Mouse (Mus musculus) kidney, embryonic 14.5 days (tissue): ENCODE measurements around the gene Fip1l1. TPM values are rescaled to one million over a fixed set of nuclear protein-coding genes. Genes with fewer than 3 reads are reported as not detected.

ENCODE experiments used
- ATAC-seq: fragments of 200-750 bp; cut with Nextera tagmentation; 2 replicates; pipeline ENCODE4 v1.8.0; 2017; ENCODE audit warnings: moderate number of reproducible peaks, mild to moderate bottlenecking, moderate TSS enrichment, moderate library complexity; ENCODE audit not compliant: low FRiP score, low TSS enrichment
- H3K27ac ChIP-seq: fragments of 300-500 bp; sonication (generic); 2 replicates; pipeline ENCODE4 v1.5.1; 2014; ENCODE audit warnings: low read depth, mild to moderate bottlenecking, low read length, moderate library complexity, mixed read lengths
- H3K27me3 ChIP-seq: fragments of 300-500 bp; sonication (generic); 2 replicates; pipeline ENCODE4 v1.6.1; 2014; ENCODE audit warnings: mild to moderate bottlenecking, low read length; ENCODE audit not compliant: control insufficient read depth, insufficient read depth
- H3K36me3 ChIP-seq: fragments of 300-500 bp; sonication (generic); 2 replicates; pipeline ENCODE4 v1.6.1; 2014; ENCODE audit warnings: low read length, mixed read lengths; ENCODE audit not compliant: control insufficient read depth, insufficient read depth
- H3K4me1 ChIP-seq: fragments of 300-500 bp; sonication (generic); 2 replicates; pipeline ENCODE4 v1.6.1; 2014; ENCODE audit warnings: low read length, mixed read lengths; ENCODE audit not compliant: control insufficient read depth, insufficient read depth
- H3K4me2 ChIP-seq: fragments of 300-500 bp; sonication (generic); replicated peaks from 2 replicates; pipeline ENCODE4 v1.6.1; 2014; ENCODE audit warnings: low read depth, mild to moderate bottlenecking, low read length
- H3K4me3 ChIP-seq: fragments of 300-500 bp; sonication (generic); 2 replicates; pipeline ENCODE4 v1.5.1; 2014; ENCODE audit warnings: mild to moderate bottlenecking, low read length
- H3K9ac ChIP-seq: fragments of 300-500 bp; sonication (generic); 2 replicates; pipeline ENCODE4 v1.6.1; 2014; ENCODE audit warnings: low read depth, mild to moderate bottlenecking, low read length, moderate library complexity
- H3K9me3 ChIP-seq: fragments of 300-500 bp; sonication (generic); 2 replicates; pipeline ENCODE4 v1.6.1; 2016; ENCODE audit warnings: low read length; ENCODE audit not compliant: control insufficient read depth
- WGBS: fragments of 180-500 bp; shearing (Covaris S2); extraction: QIAGEN DNeasy Blood & Tissue Kit; methylation state at CpG from one replicate; pipeline ENCODE4 v1.1.7; 2014; 5-methylcytosine and 5-hydroxymethylcytosine counted together
- polyA plus RNA-seq: library from polyadenylated mRNA; unstranded; fragments of >200 nt; fragmentation: Nextera tagmentation; extraction: Ambion mirVana; gene quantifications from 2 replicates; pipeline ENCODE4 v1.2.1, GENCODE M21; 2014

The Fip1l1 gene
- polyA plus RNA-seq, 1 experiment from 2014 or later, result 110 TPM

GRCm38 (mm10) chr5:74602371-74602770 is 67.1 kb downstream of the Fip1l1 start:
- Histone ChIP-seq H3K9ac (no peak overlapping the region), H3K4me2 (no peak overlapping the region), H3K4me1 (no peaks in the 10 kb centered on the region; the same call in 1 of the 2 replicates), H3K4me3 (no peak overlapping the region), H3K27ac (no peak overlapping the region), H3K36me3 (peaks cover 14% of the 10 kb centered on the region; the same call in 1 of the 2 replicates), H3K27me3 (no peaks in the 10 kb centered on the region), H3K9me3 (no peaks in the 10 kb centered on the region)
- ATAC-seq, result no peak
- WGBS, result 62% methylated on average over 10 of the region's 10 CpGs

- Histone ChIP-seq H3K9ac (no peak overlapping the region), H3K4me1 (no peaks in the 10 kb centered on the region; the same call in 1 of the 2 replicates), H3K36me3 (peaks cover 9% of the 10 kb centered on the region; the same call in 1 of the 2 replicates), H3K4me3 (no peak overlapping the region), H3K9me3 (no peaks in the 10 kb centered on the region), H3K27ac (no peak overlapping the region), H3K4me2 (no peak overlapping the region), H3K27me3 (no peaks in the 10 kb centered on the region)
- ATAC-seq, result no peak
- WGBS, result 80% methylated on average over 4 of the region's 4 CpGs
These were observed 68.1 kb downstream of the Fip1l1 start for GRCm38 (mm10) chr5:74603306-74603705.

- no peak overlapping the region for H3K4me3 ChIP-seq
- no peak overlapping the region for H3K27ac ChIP-seq
- no peak overlapping the region for H3K4me2 ChIP-seq
- H3K4me1 ChIP-seq, result no peaks in the 10 kb centered on the region; the same call in 1 of the 2 replicates
- no peaks in the 10 kb centered on the region for H3K27me3 ChIP-seq
- no peak overlapping the region for H3K9ac ChIP-seq
- no peaks in the 10 kb centered on the region for H3K9me3 ChIP-seq
- no peak for ATAC-seq
- H3K36me3 ChIP-seq, result no peaks in the 10 kb centered on the region
- WGBS, result 87% methylated on average over 8 of the region's 8 CpGs
These were observed 71.0 kb downstream of the Fip1l1 start for GRCm38 (mm10) chr5:74606213-74606612.

GRCm38 (mm10) chr5:74610511-74610910 is 75.3 kb downstream of the Fip1l1 start:
- no peaks in the 10 kb centered on the region for H3K9me3 ChIP-seq
- no peak overlapping the region for H3K27ac ChIP-seq
- WGBS, result 74% methylated on average over 10 of the region's 10 CpGs
- no peaks in the 10 kb centered on the region for H3K36me3 ChIP-seq
- no peak overlapping the region for H3K9ac ChIP-seq
- no peak for ATAC-seq
- H3K4me3 ChIP-seq, result no peak overlapping the region
- H3K4me1 ChIP-seq, result no peaks in the 10 kb centered on the region
- no peak overlapping the region for H3K4me2 ChIP-seq
- no peaks in the 10 kb centered on the region for H3K27me3 ChIP-seq

- ATAC-seq, result no peak
- Histone ChIP-seq H3K27ac (no peak overlapping the region), H3K4me1 (no peaks in the 10 kb centered on the region), H3K9ac (no peak overlapping the region), H3K4me2 (no peak overlapping the region), H3K4me3 (no peak overlapping the region), H3K27me3 (no peaks in the 10 kb centered on the region), H3K36me3 (no peaks in the 10 kb centered on the region), H3K9me3 (no peaks in the 10 kb centered on the region)
- 91% methylated on average over 5 of the region's 5 CpGs for WGBS
These were observed 77.5 kb downstream of the Fip1l1 start for GRCm38 (mm10) chr5:74612713-74613112.

- Histone ChIP-seq H3K27me3 (no peaks in the 10 kb centered on the region), H3K4me1 (no peaks in the 10 kb centered on the region), H3K27ac (no peak overlapping the region), H3K9ac (no peak overlapping the region), H3K9me3 (no peaks in the 10 kb centered on the region), H3K4me2 (no peak overlapping the region), H3K4me3 (no peak overlapping the region), H3K36me3 (no peaks in the 10 kb centered on the region)
- ATAC-seq, result no peak
- 49% methylated on average over 18 of the region's 18 CpGs for WGBS
These were observed 78.4 kb downstream of the Fip1l1 start for GRCm38 (mm10) chr5:74613491-74614151.

GRCm38 (mm10) chr5:74617816-74618572 is 82.7 kb downstream of the Fip1l1 start:
- WGBS, result 63% methylated on average over 13 of the region's 13 CpGs
- H3K9ac ChIP-seq, result no peak overlapping the region
- no peak for ATAC-seq
- H3K4me2 ChIP-seq, result no peak overlapping the region
- H3K4me1 ChIP-seq, result no peaks in the 10 kb centered on the region
- H3K27me3 ChIP-seq, result no peaks in the 10 kb centered on the region
- H3K4me3 ChIP-seq, result no peak overlapping the region
- no peaks in the 10 kb centered on the region for H3K36me3 ChIP-seq
- H3K27ac ChIP-seq, result no peak overlapping the region
- no peaks in the 10 kb centered on the region for H3K9me3 ChIP-seq

- Histone ChIP-seq H3K4me1 (no peaks in the 10 kb centered on the region), H3K27me3 (no peaks in the 10 kb centered on the region), H3K4me3 (no peak overlapping the region), H3K9ac (no peak overlapping the region), H3K36me3 (no peaks in the 10 kb centered on the region), H3K27ac (no peak overlapping the region), H3K4me2 (no peak overlapping the region), H3K9me3 (no peaks in the 10 kb centered on the region)
- ATAC-seq, result no peak
- 68% methylated on average over 3 of the region's 3 CpGs for WGBS
These were observed 83.4 kb downstream of the Fip1l1 start for GRCm38 (mm10) chr5:74618573-74619059.
